Mouse (Mus musculus) layer of hippocampus, adult 18-20 months (tissue): ENCODE data around the gene Lhx5. TPM values are rescaled to one million over a fixed set of nuclear protein-coding genes. Genes with fewer than 3 reads are reported as not detected.

ENCODE experiments used
- DNase-seq, 2 experiments: peaks; one replicate each; pipeline ENCODE4 v3.0.0; 2022; ENCODE audit warnings: low spot score in 2 of 2
- long read RNA-seq: library from polyadenylated mRNA; stranded (forward); transcript quantifications from one replicate; pipeline ENCODE4 v2.0.0, GENCODE M21; 2021
- total RNA-seq, 2 experiments: library from RNA; stranded (reverse); gene quantifications; 2 replicates each; pipeline ENCODE4 v1.2.3; 2021

Gene Lhx5
- total RNA-seq: not detected
- long read RNA-seq: 0 reads

DNA sequence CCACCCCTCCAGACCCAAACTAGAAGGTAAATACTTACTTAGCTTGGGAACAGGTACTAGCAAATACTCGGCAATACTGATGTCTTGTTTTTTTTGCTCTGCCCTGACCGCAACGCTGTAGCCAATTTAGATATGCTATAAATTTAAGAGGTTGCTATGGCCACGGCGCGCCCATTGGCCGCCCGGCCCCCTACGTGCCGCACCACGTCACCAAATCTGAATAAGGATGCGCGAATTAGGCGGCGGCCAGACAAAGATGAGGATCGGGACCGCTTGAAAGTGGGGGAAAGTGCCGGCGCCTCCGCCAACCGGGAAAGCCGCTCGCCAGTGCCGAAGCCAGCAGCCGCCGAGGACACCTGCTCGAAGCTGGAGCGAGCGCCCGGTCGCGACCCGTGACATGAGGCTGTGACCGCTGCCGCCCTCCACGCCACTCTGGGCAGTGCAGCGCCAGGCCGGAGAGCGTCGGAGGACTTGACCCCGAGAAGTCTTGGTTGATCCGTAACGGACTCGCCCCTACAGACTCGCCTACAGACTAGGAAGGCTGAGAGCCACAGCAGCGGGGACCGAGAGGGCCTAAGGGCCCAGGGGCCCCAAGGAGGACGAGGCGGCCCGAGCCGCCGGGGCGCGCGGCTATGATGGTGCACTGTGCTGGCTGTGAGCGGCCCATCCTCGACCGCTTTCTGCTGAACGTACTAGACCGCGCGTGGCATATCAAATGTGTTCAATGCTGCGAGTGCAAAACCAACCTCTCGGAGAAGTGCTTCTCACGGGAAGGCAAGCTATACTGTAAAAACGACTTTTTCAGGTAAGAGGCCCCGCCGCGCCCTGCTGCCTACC is at the start of gene Lhx5:
Gene Lhx5 (plus strand): TSS at position 51 of the 837 bp plus-strand sequence.
- DNase-seq: no peak

DNA sequence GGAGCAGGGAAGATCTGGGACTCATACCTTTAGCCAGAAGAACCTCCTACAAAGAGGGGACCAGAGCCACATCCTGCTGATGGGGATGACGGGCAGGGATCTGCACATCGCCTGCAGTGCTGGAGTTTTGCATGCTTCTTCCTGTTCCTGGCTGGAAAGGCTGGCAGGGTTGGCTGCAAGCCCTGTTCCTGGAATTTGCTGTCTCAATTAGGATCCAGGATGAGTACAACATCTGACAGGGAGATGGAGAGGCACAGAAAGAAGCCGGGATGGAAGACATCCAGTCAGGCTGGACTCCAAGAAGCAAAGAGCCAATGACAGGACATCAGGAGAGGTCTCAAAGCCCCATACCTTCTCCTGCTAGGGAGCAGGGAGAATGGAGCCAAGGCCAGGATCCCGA is 45.1 kb upstream of the Lhx5 start:
- peak; percentile 3 to 17 for DNase-seq

DNA sequence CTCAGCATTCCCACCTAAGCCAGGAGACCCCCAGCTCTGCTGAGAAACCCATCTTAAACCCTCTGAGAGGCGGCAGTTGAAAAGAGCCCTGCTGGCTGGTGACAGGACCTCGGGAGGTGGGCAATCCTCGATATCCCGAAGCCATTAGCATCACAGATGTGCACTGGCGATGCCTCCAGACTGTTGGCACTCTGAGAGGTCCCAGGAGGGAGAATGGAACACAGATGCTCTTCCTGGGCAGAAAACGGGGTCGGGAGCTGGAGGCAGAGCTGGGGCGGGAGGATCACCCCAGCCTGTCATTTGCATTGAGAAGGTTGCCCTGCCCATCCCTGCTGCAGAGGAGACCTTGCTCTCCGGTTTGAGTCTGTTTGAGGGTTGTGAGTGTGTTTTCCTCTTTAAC is 42.7 kb upstream of the Lhx5 start:
- no peak for DNase-seq

DNA sequence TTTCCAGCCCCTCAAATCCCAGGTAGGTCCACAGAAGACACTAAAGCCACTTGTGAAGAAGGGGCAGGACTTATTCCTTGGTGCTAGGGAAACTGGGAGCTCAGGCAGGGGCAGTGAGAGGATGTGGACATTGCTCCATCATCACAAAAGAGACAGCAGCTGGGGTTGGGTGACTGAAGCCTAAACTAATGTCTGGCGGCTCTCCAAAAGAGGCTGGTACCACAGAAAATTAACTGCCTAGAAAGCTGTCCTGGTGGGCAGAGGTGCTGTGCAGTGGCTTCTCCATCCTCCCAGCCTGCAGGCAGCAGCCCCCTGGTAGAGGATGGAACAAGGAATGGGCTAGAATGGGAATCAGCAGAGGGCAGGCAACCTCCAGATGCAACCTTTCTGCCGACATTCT is 41.5 kb upstream of the Lhx5 start:
- no peak for DNase-seq

DNA sequence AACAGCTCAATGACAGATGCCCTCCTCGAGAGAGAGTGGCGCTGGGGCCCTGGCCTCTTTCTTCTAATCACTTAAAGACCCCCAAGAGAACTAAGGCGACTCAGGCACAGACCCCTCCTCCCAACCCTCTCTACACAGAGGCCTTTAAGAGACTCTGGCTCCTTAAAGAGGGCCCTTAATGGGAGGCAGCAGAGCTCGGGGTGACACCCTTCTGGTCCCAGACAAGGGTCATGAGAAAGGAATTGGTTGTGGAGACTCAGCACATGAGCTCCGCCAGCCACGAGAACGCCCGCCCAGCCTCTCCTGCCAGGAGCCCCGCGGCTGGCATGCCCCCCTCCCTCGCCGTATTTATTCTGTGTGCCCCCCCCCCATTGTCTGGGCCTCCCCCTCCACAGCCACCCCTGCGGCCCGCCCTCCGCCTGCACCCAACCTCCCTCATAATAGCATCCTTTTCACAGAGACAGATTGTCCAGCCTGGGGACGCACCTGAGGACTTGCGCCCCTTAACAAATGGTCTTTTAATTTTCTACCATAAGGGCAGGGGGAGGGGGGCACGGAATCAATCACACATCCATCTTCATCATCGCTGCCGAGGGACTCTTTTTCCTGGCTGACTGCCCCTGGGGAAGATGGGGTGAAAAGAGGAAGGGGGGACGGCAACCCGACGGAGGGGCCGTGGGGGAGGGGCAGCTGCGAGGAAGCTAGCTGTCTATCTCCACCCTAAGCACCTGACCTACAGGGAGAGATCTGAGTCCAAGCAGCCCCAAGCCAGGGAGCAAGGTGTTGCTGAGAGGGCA is 37.4 kb upstream of the Lhx5 start:
- no peak for DNase-seq

DNA sequence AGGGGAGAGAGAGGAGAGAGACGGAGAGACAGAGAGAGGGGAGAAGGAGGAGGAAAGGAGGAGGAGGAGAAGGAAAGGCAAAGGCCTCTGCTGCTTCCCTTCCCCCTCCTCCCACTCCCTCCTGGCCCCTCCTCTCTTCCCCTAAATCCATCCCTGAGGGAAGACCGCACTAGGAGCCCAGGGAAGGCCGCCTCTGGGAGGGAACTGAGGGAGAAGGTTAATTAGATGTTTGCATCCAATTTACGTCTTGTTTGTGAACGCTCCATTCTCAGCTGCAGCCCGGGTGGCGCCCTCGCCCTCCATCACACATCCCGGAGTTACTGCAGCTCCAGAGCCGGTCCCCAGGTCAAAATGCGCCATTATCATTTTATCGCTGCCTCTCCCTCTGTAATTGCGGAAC is 33.5 kb upstream of the Lhx5 start:
- DNase-seq: no peak

DNA sequence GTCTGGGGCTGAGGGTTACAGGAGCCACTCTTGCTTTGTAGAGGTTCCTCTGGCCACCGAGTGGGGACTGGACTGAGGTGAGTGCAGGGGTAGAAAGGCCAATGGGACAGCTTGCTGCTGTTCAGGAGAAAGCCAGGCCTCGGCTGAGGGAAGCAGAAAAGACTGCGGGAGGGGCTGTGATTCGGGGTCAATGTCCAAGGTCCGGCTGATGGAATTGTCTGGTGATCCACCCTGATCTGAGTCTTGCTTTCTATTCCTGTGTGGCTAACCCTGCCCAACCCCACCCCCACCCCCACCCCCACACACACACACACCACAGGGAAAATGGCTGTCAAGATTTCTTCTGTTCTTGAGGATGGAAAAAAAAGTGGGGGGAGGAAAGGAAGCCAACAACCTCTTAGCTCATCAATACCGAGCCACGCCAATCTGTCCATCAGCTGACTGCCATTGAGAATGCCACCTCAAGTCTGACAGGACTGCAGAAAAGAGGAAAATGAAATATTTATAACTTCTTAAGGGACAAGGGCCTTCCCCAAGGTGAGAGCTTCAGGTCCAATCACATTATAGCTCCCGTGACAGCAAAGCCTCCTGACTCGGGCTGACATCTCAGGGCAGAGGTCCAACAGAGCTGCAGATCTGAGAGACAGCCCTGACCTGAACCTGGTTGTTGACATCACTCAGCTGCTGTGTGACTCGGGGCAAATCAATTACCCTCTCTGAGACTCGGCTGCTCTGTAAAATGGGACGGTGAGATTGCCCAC is 26.5 kb upstream of the Lhx5 start:
- no peak for DNase-seq

DNA sequence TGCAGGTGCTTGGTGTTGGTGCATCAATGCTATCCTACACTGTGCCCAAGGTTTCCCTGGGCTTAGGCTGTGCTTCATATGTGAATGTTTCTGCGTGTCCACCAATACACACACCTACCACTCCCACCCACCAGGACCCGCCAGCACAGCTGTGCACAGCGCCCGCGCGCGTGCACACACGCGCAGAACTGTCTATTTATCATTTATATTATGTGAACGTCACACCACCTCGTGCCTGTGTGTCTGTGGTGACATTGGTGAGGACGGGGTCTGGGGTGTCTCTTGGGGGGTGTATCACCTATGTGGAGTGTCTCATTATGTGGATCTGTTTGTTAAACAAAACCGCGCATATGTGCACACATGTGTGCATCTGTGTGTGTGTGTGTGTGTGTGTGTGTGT is 22.6 kb upstream of the Lhx5 start:
- peak in 1 of 2 experiments; percentile 8 for DNase-seq

DNA sequence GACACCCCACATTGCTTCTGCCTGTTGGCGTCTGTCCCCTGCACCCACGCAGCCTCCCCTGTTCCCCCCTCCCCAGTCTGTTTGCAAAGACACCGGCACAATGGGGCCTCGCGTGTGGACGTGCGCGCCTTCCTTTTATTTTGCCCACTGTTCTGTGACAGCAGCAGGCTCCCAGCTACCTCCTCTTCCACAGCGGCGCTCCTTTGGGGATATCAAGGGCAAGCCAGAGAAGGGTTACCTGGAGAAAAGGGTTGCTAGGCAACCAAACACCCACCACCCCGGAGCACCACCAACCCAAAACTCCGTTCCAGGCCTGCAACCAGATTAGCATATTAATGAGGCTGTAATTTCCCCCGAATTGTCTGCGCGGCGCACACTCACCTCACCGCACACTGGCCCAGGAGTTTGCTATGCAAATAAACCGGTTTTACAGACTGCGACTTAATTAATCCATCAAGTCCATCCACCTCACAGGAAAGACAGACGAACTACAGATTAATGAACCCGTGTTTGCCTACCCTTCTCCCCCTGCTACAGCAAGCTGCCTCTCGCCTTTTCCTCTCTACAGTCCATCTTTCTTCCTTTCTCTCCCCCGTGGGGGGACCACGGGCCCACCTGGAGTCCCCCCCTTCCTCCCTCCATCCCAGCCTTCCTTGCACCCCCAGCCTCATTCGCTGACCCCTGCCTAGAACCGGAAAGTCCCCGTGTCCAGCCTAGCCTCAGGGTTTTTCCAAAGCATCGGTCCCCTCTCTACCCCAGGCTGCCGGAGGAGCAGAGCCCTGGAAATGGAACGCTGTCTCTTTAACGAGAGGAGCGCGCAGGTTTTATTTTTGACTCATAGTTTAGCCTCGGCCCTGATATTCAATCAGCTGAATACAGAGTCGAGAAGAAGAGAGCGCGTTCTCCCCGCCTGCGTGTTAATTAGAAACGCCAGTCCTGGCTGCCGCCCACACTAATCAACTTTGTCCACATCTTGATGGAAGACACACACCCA is 21.8 kb upstream of the Lhx5 start:
- DNase-seq: peak; percentile 33 to 54

DNA sequence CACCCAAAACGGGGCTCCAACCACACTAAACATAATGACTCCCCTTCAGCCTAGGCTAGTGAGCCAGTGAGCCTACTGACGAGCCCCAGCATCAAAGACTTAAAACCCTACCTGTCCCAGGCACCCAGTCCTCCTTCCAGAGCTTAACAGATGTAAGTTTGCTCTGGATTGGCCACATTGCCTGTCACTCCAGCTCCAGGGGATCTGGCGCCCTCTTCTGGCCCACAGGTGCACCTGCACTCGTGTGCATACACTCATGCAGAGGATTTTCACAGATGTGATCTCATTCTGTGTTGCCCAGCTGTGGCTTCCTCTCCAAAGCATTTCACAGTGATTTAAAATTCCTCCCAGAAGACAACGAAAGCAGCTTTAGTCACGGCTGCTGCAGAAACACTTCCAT is 18.1 kb upstream of the Lhx5 start:
- DNase-seq: no peak

DNA sequence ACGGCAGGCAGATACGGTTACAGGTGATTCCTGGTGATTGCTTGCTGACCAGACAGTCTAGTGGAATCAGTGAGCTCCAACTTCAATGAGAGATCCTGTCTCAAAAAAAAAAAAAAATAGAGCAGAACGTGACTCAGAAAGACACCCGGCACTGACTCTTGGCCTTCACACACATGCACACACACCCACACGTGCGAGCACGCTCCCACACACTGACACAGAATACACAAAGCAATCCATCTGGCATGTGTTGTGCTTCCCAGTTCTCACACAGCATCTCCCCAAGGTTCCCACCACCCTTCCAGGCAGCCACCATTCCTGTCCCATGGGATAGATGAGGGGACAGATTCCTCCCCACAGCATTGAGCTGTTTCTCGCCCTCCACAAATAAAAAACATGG is 11.4 kb upstream of the Lhx5 start:
- peak; percentile 39 to 76 for DNase-seq

DNA sequence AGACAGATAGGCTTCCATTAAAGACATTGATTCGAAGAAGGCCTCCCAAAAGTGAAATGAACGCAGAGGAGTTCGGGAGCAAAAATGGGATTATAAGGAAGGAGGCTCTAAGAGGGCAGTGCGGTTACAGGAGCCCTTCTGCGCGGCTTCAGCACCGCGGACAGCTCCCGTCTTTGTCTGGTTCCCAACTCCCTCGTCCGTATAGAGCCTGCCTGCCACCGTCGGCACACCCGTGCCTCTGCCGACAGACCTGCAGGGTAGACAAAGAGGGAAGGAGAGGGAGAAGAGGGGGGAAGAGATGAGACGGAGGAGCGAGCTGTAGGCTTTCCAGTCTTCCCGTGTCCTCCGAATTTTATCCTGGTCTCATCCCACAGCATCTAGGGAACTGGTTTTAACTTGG is 7.5 kb upstream of the Lhx5 start:
- no peak for DNase-seq

DNA sequence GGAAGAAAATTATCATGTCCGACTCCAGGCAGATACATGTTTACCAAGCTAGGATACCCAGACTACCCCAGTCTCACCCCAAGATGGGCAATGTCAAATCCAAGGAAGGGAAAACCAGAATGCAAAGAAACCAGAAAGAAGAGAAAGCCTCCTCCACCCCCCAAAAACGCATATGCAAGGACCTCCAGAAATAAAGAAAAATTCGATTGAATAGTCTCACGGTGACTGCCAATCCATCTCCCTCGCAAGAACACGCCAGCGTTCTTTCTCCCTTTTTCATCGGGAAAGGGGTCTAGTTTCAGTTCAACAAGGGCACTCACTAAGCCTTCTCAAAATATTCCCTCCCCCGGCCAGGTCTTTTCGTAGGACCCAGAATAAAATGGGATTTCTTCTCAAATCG is 6.8 kb upstream of the Lhx5 start:
- no peak for DNase-seq

DNA sequence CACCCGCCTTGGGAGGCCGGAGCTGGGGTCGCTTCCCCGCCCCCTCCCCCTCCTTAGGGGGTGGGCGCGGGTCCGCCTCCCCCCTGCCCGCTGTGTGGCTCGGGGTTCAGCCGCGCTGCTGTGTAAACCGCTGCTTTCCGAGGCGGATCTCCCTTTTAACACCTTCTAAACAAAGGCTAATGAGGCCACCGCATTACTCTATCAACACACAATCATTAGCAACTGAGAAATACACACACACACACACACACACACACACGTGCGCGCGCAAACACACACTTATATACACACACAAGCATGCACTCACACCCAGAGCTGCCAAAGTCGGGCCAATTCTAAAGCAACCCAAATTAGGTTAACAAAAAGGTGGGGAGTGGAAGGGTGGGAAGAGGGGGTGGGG is 5.8 kb upstream of the Lhx5 start:
- DNase-seq: no peak

DNA sequence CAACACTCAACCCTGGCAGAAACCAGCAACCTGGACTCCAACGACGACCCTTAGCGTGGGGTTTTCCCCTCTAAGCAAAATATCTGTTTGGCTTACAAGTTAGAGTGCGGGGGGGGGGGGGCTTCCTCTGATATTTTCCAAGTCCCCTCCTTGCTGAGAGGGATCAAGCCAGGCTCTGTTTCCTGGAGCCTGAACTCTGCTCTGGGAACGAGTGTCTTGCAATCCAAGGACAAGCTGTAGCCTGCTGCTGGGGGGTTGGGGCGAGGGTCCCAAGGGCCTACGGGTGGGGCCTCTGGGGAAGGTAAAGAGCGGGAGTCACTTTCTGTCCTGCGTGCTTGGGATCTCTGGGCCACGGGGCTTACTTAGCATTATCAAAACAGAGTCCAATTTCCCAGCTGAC is 4.9 kb upstream of the Lhx5 start:
- no peak for DNase-seq

DNA sequence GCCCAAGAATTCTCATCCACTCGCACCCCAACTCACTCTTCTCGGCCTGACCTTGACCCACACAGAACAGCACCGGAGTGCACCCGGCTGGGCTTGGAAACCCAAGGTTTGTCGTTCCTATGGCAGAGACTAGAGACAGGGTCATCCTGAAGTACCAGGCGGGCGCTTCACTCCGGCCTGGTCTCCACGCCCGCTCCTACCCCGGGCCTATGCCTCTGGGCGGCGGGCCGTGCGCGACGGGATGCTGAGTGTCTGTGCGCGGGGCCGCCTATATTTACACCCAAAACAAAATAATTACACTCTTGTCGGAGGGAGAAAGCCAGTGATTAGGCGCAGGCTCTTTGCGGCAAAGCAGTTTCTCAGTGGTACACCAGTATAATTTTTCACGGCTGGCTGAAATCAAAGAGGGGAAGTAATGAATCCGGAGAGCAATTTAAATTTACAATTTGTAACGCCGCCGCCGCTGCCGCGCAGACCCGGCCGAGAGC is 4.0 kb upstream of the Lhx5 start:
- DNase-seq: no peak

DNA sequence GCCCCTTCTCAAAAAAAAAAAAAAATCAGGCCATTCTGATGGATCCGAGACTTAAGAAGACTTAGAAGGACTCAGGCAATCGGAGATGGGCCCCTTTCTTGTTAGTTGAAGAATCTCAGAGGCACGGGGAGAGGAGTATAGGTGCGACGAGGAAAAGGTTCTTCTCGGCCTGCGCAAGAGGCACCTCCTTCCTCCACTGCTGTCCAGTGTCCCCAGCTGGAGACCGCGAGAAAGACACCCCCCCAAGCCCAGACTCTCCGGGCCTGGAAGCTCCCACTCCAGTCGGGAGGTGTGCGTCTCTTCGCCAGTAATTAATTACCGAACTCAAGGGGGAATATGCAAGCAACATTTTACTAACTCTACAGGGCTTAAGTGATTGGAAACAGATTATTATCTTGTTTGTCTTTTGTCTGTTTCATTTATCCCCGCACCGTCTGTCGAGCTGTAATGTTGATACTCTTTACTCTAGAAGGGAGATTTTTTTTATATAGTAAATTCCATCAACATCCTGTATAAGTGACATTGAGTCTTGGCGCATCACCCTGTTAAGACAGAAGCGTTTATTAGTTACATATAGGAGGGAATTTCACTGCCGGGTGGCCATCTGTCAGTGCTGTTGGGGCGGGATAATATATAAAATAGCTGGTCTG is 3.2 kb upstream of the Lhx5 start:
- DNase-seq: no peak

DNA sequence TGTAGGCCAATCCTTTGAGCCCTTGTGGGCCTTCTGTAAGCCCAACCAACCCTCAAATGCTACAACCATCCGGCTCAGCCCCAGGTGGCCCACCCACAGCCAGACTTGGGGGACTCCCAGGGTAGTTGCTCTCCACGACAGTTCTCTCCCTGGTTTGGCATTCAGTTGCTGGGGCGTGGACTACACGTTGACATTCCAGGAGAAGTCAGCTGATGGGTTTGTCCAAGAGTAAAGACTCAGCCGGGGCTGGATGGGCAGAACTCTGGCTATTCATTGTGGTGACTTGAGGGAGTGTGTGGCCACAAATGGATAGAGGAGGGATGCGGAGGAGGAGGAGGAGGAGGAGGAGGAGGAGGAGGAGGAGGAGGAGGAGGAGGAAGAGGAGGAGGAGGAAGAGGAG is 2.5 kb upstream of the Lhx5 start:
- DNase-seq: no peak

DNA sequence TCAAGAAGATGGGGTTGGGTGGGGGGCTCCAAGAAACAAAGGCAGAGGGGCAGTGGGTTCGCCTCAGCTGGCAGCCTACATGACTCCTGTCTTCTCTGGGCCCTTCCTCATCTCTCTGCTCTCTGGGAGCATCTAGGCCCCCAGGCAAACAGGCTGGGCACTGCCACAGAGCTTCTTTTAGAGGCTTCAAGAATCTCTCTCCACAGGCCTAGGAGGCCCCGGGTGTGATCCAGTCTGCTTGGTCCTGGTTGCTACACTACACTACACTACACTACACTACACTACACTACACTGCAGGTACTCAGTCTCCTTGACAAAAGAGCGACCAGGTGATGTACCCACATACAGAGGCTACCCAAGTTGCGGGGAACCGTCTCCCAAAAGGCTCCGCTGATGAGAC is 1.8 kb upstream of the Lhx5 start:
- DNase-seq: no peak

DNA sequence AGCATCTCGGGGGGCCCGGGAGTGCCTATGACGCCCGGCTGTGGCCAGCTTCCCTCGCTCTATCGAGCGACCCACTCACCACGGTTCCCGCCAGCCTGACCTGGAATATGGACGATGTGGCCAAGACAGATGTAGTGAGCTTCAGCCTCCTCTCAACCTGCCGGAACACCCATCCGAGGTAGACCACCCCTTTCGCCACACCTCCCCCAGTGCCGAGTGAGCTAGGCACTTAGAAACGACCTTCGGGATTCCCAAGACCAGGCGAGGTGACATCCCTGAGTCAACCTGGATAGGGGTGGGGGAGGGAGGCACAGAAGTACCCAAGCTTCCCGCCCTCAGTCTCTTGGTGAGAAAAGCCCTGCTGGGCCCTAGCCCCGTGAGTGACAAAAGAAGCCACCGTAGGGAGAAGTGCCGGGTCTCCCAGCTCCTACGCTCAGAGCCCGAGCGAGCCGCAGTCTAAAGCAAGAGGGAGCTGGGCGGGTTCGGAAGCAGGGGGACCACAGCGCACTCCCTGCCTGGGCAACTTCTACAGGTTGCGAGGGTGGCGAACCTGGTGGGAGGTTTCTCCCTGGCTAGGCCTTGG is 407 bp upstream of the Lhx5 start:
- no peak for DNase-seq
